Mouse (Mus musculus): Measurements from ENCODE around the gene Sh3gl2.
A peak's percentile ranks its signal among the peaks of the same experiment; 100 is the strongest.

- peak; percentile 53 for TF ChIP-seq CTCF (IDR thresholded peaks at IDR 0.05; ENCODE audit: low read depth, low read length)
- TF ChIP-seq EP300 (IDR thresholded peaks at IDR 0.05; ENCODE audit: insufficient read depth, low read depth, low read length): no peak
Measured at GRCm38 (mm10) chr4:85404424-85405194, 199.7 kb downstream of the Sh3gl2 start.
